Mouse (Mus musculus): ENCODE measurements around the gene Nek10.

- no peak for TF ChIP-seq GATA1 (IDR thresholded peaks at IDR 0.05; ENCODE audit: borderline replicate concordance, low read length)
- TF ChIP-seq FLI1 (IDR thresholded peaks at IDR 0.05; ENCODE audit: low read length), result no peak
Observed at GRCm38 (mm10) chr14:14784223-14784622, 19.0 kb upstream of the Nek10 start.

Data from megakaryocyte, embryonic 14.5 days (primary cell).